Mouse (Mus musculus) cerebellum, adult 2 months (tissue): ENCODE measurements around the gene Qpct. TPM values are rescaled to one million over a fixed set of nuclear protein-coding genes. Genes with fewer than 3 reads are reported as not detected.

Experiments used
- DNase-seq, 2 experiments: peaks; one replicate each; pipeline ENCODE4 v3.0.0; 2021
- H3K27ac ChIP-seq: fragments of 200-500 bp; 2 replicates; pipeline ENCODE4 v1.5.1; 2012; ENCODE audit warnings: low read length, control low read depth, inconsistent platforms; ENCODE audit not compliant: insufficient read depth
- H3K27me3 ChIP-seq: fragments of 200-500 bp; 2 replicates; pipeline ENCODE4 v1.6.1; 2012; ENCODE audit warnings: inconsistent platforms, mild to moderate bottlenecking, low read length, moderate library complexity; ENCODE audit not compliant: control insufficient read depth, insufficient read depth
- H3K4me1 ChIP-seq: fragments of 200-500 bp; 2 replicates; pipeline ENCODE4 v1.6.1; 2011; ENCODE audit warnings: low read length; ENCODE audit not compliant: control insufficient read depth, insufficient read depth
- H3K4me3 ChIP-seq: fragments of 200-500 bp; replicated peaks from 2 replicates; pipeline ENCODE3; 2011; ENCODE audit warnings: mild to moderate bottlenecking, low read depth, low read length, control low read depth; ENCODE audit not compliant: insufficient read depth
- CTCF ChIP-seq: fragments of 200-500 bp; IDR thresholded peaks from 2 replicates; pipeline ENCODE4 v1.5.1; 2011; ENCODE audit warnings: low read depth, mild to moderate bottlenecking, control low read depth, low read length, moderate library complexity, borderline replicate concordance; ENCODE audit not compliant: insufficient read depth
- POLR2A ChIP-seq: fragments of 200-500 bp; IDR thresholded peaks from 2 replicates; pipeline ENCODE4 v1.6.1; 2011; ENCODE audit warnings: low read length, control low read depth, borderline replicate concordance; ENCODE audit not compliant: insufficient read depth
- WGBS: fragments of 180-500 bp; shearing (Covaris S2); methylation state at CpG from one replicate; pipeline ENCODE4 v1.1.7; 2018; 5-methylcytosine and 5-hydroxymethylcytosine counted together
- polyA plus RNA-seq: library from polyadenylated mRNA; depleted of rRNA; stranded (reverse); fragments of >200 nt; gene quantifications from 2 replicates; pipeline ENCODE4 v1.2.3, GENCODE M21; 2012

Gene Qpct
- polyA plus RNA-seq, 1 experiment: 10.1 TPM

DNA sequence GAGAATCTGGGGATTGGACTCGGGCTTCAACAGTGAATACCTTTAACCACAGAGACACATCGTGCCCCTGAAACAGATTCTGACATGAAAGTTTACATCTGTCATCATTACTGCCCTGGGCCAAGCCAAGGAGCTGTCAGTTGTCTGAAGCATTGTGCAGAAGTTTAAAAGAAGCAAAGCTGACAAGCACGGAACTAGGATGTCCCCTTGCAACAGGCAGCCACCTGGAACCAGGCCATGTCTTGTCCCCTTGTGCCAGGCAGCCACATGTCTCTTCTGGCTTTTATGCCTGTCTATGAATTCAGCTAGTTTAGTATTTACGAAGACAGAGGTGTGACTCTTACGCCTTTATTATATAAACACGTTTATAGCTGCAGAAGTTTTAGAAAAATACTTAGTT lies 6.6 kb downstream of the Qpct start:
- no peak for TF ChIP-seq CTCF
- no peak for TF ChIP-seq POLR2A
- whole genome bisulfite sequencing: 8% methylated on average over 6 of the region's 6 CpGs
- H3K4me3 ChIP-seq: no peak overlapping the region
- H3K27me3 ChIP-seq: no peaks in the 10 kb centered on the region
- no peak for DNase-seq
- H3K27ac ChIP-seq: no peak overlapping the region
- H3K4me1 ChIP-seq: no peaks in the 10 kb centered on the region

DNA sequence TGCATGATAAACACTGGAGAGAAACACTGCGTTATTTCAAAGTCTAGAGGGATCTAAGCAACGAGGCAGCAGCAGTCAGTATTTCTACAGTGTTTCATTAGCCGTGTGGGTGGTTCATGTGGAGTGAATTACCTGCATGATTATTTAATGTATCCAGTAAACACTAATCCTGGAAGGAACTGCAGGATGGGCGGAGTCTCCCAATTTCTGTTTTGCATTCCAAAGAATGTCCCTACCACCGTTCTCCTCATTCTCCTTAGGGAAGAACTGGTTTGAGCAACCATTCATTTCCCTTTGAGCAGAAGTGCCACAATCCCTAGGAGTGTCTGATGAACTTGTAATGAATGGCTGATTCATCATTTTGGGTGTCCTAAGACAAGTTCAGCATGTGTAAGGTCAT lies 8.5 kb downstream of the Qpct start:
- Histone ChIP-seq H3K4me3 (no peak overlapping the region), H3K4me1 (no peaks in the 10 kb centered on the region), H3K27ac (no peak overlapping the region), H3K27me3 (no peaks in the 10 kb centered on the region)
- DNase-seq: no peak
- TF ChIP-seq POLR2A (no peak), CTCF (no peak)
- WGBS: 71% methylated on average over 5 of the region's 5 CpGs

- TF ChIP-seq POLR2A (no peak), CTCF (no peak)
- 63% methylated on average over 1 of the region's 1 CpGs for WGBS
- no peak for DNase-seq
- no peaks in the 10 kb centered on the region for H3K4me1 ChIP-seq
- no peaks in the 10 kb centered on the region for H3K27me3 ChIP-seq
- no peak overlapping the region for H3K4me3 ChIP-seq
- H3K27ac ChIP-seq: no peak overlapping the region
These were observed 12.5 kb downstream of the Qpct start for GRCm38 (mm10) chr17:79064250-79064649.

- 85% methylated on average over 7 of the region's 7 CpGs for WGBS
- TF ChIP-seq POLR2A (no peak), CTCF (no peak)
- DNase-seq: no peak
- H3K27ac ChIP-seq: no peak overlapping the region
- no peaks in the 10 kb centered on the region for H3K4me1 ChIP-seq
- H3K4me3 ChIP-seq: no peak overlapping the region
- no peaks in the 10 kb centered on the region for H3K27me3 ChIP-seq
These were observed 16.9 kb downstream of the Qpct start for GRCm38 (mm10) chr17:79068581-79068980.

DNA sequence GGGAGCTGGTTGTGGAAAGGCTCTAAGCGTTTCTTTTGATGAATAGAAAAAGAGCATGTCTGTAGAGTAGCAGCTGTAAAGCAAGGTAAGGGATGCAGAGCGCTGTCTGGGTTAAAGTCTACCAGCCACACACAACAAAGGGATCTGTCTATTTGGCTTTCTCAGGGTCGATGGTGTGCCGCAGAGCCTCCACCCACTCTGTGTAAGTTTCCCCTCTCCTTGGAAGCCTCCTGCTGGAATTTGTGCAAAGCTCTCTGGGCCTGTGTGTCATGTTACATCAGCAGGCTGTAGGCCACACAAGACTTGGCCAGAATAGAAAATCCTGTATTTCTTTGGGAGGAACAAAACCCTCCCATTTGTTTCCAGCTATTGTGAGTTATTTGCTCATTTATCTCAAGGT lies 17.3 kb downstream of the Qpct start:
- TF ChIP-seq POLR2A: no peak
- TF ChIP-seq CTCF: no peak
- Histone ChIP-seq H3K27me3 (no peaks in the 10 kb centered on the region), H3K4me1 (no peaks in the 10 kb centered on the region), H3K4me3 (no peak overlapping the region), H3K27ac (no peak overlapping the region)
- no peak for DNase-seq
- 52% methylated on average over 4 of the region's 4 CpGs for WGBS

GRCm38 (mm10) chr17:79069766-79070480 lies 18.2 kb downstream of the Qpct start:
- DNase-seq: no peak
- WGBS: 54% methylated on average over 14 of the region's 14 CpGs
- no peak for TF ChIP-seq CTCF
- TF ChIP-seq POLR2A: no peak

DNA sequence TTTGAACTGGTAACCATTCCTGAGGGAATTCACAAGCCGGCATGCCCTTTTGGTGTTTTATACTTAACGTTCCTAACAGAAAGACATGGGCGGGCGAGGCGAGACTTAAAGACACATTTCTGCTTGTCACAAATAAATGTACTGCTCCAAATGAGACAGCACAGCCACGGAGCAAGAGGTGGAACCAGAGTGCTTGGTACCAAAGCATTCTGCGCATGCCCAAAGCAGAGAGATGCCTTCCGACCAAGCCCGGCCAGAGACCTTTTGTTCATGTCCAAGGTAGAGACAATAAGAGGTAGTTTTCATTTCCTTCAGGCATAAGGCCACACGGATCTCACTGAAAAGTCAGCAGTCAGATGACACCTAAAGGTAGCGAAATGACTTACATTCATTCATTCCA lies 20.2 kb downstream of the Qpct start:
- Histone ChIP-seq H3K4me1 (no peaks in the 10 kb centered on the region), H3K27me3 (no peaks in the 10 kb centered on the region), H3K4me3 (no peak overlapping the region), H3K27ac (no peak overlapping the region)
- no peak for DNase-seq
- TF ChIP-seq POLR2A: no peak
- WGBS: 86% methylated on average over 11 of the region's 11 CpGs

More at GRCm38 (mm10) chr17:79069766-79070480, 18.2 kb downstream of the Qpct start:
- Histone ChIP-seq H3K27me3 (no peaks in the 10 kb centered on the region), H3K4me3 (no peak overlapping the region), H3K4me1 (no peaks in the 10 kb centered on the region), H3K27ac (no peak overlapping the region)

- H3K27ac ChIP-seq: no peak overlapping the region
- DNase-seq: no peak
- H3K4me1 ChIP-seq: no peaks in the 10 kb centered on the region
- 28% methylated on average over 8 of the region's 8 CpGs for WGBS
- TF ChIP-seq CTCF (no peak), POLR2A (no peak)
- H3K4me3 ChIP-seq: no peak overlapping the region
- no peaks in the 10 kb centered on the region for H3K27me3 ChIP-seq
These were observed 25.5 kb downstream of the Qpct start for GRCm38 (mm10) chr17:79076974-79077847.

- Histone ChIP-seq H3K27ac (no peak overlapping the region), H3K4me1 (no peaks in the 10 kb centered on the region), H3K4me3 (no peak overlapping the region), H3K27me3 (no peaks in the 10 kb centered on the region)
- DNase-seq: no peak
- TF ChIP-seq POLR2A (no peak), CTCF (no peak)
- WGBS: 35% methylated on average over 1 of the region's 1 CpGs
These were observed 26.1 kb downstream of the Qpct start for GRCm38 (mm10) chr17:79077848-79078146.
